Mouse (Mus musculus) induced T-regulatory cell, adult 2 months (primary cell): ENCODE measurements around the gene Ano6.
"Not testable (repeated sequence)": the region's sequence is repeated elsewhere in the genome, so short reads cannot be mapped to it uniquely, and the experiment has no call there.

Experiments
- DNase-seq: peaks from one replicate; pipeline ENCODE4 v3.0.0-alpha.2; 2012; ENCODE audit warnings: low read depth

The Ano6 gene

DNA sequence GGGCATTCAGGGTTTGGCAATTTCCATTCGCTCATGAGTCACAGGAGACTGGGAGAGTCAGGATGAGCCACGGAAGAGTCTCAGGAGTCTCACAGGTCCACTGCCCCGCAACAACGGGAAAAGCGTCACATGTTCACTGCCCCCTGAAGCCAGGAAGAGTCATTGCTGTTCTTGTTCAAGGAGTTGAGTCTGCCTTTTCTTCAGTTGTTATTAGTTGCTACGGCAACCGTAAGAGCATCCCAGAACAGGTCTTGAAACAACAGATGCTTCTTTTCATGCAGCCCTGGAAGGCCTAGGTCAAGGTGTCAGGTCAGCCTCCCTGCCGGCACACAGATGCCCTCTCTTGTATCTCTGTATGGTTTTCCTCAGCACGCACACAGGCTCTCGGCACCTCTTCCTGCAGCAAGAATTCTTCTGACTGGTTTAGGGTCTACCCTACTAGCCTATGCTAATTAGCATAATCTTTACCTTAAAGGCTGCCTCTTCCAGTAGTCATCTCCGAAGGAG lies 36.9 kb downstream of the Ano6 start:
- no peak for DNase-seq

DNA sequence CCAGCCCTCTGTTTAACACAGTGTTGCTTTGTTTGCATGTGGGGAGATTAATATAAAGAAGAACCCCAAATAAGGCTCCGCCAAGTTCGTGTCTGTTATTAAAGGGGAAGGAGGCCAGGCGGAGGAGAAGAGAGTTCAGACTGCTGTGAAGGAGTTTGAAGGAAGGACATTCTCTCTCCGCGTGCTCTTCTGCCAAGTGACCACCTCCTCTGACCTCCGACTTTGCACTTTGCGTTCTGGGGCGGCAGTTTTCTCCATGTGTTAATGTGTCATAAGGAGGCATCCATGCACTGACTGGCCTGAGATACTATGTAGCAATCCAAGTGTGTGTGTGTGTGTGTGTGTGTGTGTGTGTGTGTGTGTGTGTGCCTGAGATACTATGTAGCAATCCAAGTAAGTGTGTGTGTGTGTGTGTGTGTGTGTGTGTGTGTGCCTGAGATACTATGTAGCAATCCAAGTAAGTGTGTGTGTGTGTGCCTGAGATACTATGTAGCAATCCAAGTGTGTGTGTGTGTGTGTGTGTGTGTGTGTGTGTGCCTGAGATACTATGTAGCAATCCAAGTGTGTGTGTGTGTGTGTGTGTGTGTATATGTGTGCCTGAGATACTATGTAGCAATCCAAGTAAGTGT lies 37.5 kb downstream of the Ano6 start:
- DNase-seq, result not testable (repeated sequence)

DNA sequence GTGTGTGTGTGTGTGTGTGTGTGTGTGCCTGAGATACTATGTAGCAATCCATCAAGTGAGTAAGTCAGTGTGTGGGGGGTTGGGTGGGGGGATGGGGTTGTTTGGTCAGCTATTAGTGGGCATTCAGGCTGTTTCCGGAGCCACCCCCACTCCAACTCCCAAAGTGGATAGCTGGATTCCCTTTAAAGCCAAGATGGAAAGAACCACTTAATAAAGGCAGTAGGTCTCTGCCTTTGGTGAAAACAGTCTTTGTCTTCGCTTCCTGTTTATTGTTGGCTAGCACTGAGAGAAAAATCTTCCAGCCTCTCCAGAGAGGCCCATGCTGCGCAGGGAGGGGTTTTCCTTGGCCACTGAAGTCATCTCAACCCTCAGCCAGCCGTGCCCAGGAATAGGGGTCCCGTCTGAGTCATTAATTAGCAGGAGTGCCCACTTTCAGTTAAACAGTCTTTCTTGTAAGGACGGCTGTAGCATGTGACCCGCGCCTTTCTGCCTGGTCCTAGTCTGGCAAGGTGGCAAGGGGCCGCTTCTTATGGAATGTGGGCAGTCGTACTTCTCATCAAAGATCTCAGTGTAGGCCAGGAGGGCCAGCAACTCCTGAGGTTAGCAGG lies 38.1 kb downstream of the Ano6 start:
- no peak for DNase-seq

DNA sequence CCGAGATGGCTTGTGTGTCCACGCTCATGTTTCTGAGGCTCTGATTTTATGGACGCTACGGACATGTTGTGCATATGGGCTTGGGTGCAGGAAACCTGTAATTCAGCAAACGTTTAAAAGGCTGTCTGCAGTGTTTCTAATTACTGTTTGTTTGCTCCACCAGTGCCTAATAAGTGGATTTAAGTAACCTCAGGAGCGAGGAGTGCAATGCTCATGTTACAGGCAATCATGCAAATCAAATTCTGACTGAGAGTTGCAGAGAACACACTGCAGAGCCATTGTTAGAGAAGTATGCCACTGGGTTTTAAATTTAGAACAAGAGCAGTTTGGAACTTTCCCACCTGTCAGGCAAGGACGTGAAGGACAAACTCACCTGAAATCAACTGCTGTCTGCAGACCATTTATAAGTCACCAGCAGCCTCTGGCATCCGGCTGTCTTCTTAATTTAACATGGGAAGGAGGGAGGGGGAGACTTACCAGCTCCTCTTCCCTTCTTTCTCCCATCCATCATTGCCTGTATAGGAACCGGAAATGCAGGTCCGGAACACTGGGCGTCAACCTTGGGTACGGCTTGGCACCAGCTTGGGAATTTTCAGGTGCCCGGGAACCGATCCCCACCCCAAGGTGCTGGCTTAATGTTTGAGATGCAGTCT lies 39.0 kb downstream of the Ano6 start:
- no peak for DNase-seq

DNA sequence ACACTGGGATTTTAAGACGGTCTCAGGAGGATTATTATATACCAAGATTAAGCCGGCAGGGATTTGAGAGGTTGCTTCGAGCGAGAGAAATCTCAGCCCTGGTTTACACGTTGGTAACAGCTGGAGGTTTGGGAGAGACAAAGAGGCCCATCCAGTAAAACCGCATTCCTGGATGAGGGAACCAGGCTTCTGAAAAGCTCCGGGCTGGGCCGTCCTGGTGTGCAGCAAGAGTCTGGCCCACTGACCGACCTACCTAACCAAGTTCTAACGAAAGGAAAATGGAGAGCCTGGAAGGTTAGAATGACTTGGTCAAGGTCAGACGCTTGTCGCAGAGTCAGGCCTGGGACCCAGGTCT lies 39.5 kb downstream of the Ano6 start:
- DNase-seq, result no peak

DNA sequence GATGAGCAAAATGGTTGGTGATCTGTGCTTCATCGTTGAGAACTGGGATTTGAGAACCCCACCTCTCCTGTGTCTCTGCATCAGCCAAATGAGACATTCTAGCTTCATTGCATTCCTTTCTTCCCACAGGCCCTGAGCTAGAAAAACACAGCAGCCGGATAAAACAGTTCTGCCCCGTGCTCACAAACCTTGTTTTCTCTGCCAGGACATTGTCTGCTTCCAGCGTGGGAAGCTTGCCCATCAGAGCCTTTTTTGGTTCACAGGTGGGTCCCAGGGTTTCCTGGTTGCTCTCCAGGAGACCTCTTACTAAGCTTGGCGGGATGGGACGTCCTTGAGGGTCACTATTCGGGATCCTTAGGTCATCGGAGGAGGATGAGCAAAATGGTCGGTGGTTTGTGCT lies 42.6 kb downstream of the Ano6 start:
- DNase-seq, result no peak

DNA sequence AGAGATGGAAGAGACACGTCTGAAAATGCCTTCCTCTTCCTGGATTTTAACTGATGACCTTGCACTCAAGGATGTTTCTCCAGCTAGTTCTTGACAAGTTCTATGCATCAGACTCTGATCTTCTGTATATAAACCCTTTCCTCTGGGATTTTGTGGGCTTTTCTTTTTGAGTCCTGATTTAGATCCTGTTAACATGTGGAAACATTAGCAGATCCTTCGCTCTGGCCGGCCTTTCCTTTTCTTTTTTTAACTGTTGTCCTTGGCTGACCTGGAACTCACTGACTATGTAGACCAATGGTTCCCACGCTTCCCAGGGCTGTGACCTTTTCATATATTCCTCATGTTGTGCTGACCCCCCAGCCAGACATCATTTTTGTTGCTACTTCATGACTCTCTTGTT lies 45.4 kb downstream of the Ano6 start:
- DNase-seq, result no peak

DNA sequence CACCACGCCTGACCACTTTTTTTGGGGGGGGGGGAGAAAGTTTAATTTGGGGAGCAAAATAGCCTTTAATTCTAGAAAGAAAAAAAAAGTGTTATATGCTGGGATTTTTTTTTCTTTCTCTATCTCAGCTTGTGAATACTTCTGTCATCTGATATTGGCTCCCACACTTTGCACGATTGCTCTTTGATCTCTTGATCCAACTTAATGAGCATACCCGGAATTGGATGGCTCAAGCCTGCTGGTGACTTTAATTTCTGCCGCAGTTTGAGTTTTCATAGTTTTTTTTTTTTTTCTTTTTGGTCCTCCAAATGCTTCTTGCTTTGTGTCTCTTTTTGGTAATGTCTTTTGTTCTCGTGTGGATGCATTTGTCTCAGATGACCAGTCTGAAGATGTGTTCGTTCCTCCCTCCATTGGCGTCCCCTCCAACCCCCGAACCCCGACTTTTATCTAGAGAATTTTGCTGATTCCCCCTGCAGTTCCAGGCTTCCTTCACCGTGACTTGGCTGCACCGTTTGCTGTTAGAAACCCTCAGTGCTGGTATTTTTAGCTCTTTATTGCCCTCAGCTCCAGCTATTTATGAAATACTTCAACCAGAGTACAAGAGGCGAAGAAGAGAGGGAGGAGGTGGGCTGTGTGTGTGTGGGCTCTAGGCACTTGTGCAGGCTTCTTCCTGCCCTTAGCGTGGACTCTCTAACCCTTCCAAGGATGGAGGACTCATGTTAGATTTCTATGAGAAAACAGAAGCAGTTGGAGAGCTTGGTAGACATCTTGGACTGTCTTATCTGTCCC lies 46.2 kb downstream of the Ano6 start:
- no peak for DNase-seq

DNA sequence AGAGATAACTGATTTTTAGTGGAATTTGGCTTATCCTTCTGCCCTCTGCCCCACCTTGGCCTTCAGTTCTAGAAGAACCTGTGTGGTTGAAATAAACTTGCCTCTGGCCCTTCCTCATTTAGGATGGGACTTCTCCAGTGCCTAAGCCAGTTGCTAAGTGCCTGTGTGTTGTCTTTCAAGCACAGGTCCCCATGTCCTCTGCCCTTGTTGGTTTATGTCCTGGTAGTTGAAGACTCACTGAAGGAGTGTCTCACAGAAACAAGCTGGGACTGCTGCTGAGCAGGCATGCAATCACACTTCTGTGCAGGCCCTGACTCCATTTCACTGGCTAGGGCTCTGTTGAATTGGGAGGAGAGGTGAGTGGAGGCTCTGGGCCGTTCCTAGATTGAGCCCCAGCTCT lies 46.9 kb downstream of the Ano6 start:
- no peak for DNase-seq

DNA sequence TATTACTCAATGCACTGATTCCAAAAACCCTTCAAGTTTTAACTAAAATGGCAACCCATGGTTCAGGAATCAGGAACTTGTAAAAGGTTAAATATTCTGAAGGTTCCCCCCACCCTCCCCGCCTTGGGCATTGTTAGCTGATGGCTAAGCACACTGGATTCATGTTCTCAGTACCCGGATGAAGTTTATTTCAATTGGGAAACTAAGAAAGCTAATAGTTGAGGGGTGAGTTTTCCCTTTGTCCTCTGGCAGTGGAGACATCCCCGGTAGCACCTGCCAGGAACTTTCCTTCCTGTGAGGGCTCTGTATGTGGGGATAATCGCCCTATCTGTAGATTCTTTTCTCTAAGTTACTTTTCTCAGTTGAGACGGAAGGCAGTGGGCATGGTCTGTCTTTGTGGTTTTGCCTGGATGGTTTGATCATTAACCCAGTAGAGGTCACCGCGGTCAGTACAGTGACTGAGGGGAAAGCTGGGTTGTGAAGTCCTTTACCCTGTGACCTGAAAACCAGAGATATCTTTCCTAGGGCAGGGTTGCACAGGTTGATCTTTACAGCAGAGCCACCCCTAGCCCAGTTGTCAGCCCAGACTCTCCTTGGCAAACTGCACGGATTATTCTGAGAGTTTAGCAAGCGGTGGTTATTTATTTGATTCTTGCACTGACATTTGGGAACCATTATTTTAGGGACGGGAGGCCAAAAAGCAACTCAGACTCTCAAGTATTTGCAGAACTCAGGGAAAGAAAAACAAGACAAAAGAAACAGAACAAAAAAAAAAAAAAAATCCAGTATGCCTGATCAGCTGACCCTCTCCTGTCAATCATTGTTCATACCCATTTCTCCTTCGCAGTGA lies 47.8 kb downstream of the Ano6 start:
- no peak for DNase-seq

DNA sequence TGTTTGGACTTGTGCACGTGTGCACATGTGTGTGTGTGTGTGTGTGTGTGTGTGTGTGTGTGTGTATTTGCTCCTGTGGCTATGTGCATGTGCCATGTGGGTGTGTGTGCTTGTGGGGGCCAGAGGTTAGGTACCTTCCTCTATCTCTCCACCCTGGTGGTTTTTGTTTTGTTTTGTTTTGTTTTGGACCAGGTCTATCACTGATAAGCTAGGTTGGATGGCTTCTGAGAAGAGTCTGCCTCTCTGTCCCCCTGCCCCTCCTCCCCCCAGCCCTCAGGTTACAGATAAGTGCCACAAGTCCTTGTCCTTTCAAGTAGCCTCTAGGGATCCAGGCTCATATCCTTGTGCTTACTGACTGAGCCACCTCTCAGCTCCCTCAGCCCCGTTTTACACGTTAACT lies 49.1 kb downstream of the Ano6 start:
- DNase-seq, result no peak

DNA sequence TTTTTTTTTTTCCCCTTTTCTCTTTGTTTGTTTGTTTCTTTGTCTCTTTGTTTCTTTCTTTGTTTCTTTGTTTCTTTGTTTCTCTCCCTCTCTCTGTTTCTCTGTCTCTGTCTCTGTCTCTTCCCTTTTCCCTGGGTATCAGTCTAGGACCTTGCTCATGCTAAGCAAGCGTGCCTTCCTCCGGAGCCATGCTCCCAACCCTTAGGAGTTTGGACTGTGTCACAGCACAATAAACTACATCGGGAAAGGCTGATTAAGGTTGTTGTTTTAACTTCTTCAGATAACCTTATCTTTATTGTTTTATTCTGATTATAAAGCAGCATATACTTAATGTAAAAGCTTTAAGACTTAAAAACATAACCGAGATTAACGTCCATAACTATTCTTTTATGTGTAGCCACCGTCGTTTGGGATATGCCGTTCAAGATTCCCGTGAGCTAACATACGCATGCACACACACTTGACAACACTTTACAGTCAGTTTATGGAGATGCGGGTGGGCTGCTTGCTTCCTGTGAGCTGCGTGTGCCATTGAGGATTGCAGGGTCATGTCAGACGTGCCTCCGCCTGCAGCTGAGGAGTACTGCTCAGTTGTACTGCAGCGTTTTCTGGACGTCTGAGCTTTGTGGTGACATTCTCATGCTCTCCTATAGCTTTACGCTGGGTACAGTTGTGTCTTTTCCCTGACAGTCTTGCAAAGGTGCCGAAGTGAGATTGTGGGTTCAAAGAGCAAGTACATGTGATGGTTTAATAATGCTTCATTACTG lies 52.7 kb downstream of the Ano6 start:
- DNase-seq, result no peak

DNA sequence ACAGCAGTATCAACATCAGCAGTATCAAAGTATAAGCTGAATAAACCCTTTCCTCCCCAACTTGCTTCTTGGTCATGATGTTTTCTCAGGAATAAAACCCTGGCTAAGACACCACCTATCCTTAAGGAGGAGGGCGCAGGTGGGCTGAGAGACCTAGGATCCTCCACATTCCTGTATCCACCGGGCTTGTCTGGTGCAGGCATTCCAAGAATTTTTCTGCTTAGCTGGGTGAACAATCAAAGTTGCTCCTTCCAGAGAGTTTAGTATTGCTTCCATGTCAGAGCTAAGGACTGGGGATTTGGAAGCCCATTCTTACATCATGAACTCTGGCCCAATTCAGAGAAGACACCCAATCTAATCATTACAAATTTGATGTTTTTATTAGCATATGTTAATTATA lies 53.8 kb downstream of the Ano6 start:
- no peak for DNase-seq

DNA sequence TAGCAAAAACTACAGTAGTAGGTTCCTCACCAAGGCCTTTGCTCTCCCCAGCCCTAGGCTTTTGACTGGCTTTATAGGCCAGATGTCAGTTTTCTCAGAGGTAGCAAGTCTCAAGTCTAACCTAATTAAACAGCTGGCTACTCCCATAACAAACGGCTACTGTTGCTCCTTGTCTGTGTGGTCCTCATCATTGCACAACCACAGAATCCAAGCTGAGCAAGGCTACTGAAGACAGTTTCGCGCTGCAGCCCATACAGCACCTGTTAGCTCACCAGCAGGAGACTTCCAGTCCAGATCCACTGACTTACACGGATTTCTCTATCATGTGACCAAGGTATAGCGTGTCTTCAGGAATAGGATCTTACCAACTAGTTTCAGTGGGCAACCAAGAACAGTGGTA lies 55.5 kb downstream of the Ano6 start:
- DNase-seq, result no peak

DNA sequence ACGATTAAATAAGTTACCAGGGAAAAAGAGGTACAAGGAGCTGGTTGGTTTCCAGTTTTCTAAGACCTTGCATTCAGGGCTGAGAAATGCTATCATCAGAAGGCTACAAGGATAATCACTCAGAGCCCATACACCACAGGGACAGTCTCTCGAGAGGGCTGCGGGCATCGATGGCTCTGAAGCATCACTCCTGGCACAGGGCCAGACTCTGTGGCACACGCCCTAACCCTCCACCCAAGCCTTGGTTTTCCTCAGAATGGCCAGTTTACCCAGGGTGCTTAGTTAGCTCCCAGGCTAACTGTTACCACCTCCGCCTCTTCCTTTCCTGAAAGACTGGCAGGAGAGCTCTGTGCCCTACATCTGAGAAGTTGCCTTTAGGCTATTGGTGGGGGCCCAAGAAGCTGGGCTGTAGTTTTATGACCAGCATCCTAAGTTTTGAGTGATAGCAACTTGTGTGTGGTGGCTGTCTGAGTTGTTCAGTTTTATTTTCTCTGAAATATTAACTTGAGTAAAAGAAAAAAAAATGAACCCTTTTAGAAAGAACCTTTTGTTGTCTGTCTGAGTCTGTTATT lies 57.9 kb downstream of the Ano6 start:
- peak; percentile 10 for DNase-seq

DNA sequence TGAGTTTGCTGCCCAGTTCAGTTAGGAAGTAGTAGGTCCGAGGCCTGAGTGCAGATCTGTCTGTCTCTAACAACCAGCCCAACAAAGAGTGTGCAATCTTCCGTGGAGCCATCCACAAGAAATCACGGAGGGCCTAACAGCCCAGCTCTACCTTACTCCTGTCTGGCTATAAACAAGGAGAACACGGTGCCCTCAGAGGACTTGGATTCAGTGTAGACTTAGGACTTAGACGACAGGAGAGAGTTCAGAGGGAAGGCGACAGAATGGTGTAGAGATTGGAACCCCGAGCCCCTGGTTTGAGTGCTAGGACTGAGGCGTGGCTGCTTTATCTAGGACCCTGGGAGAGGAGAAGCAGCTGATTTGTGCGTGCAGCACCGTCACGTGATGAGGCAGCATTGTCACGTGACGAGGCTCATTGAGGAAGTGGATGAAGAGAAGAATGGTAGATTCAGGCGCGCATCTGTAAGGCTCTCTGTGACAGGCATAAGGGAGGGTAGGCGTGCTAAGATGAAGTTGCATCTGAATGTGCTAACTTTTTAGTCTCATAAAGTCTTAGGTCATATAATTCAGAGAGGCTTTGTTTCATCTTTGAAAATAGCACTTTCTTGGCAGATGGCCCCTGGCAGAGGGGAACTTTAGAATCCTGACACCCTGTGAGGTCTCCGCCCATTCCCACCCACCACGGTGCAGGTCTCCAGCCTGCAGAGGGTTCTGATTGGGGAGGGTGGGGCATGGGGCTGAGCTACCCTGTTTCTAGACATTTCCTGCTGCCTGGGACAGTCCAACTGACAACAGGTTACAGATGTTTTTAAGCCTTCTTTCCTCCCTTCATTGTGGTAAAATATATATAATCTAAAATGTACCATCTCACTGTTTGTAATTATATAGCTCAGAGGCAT lies 59.1 kb downstream of the Ano6 start:
- peak; percentile 50 for DNase-seq

DNA sequence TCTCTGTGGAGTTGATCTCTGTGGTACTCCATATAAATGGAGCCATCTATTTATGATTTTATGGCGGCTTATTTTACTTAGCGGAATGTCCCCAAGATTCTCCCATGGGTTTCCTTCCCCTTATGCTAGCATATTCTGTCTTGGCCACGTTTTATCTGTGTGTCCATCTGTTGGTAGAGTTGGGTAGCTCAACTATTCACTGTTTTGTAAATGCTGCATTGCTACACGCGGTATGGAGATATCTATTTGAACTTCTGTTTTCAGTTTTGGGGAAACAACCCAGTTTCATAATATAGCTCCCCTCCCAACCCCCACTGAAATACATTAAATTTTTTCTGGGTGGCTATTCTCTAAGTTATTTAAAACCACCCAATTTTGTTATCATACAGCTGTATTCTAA lies 59.9 kb downstream of the Ano6 start:
- DNase-seq, result peak; percentile 10

DNA sequence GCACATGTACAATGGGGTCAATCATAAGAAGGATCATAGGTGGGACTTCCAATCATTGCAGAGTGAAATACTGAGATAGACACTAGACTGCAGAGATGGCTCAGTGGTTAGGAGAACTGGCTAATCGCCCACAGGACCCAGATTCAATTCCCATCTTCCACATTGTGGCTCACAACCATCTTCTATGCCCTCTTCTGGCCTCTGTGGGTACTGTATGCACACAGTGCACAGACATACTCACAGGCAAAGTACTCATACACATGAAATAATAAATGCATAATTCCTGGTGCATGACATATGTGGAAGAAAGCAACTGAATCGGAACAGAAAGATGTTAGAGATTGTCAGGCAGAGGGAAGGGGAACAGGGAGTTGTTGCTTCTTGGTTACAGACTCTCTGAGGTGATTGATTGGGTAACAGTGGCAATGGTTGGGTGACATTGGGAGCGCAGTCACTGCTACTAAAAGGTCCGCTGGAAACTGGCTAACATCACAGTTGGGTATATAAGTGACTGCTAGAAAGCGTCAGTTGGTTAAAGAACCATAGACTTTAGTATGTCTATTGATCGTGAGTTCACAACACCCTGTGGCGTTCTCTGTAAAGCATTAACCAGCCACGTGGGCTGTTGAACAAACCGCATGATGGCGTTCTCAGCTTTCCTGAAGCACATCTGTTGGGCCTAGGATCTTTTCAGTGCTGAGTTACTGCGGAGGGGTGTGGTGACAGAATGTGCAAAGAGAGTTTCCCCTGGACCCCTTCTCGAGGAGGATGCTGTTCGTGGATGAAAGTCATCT lies 64.6 kb downstream of the Ano6 start:
- DNase-seq, result no peak

DNA sequence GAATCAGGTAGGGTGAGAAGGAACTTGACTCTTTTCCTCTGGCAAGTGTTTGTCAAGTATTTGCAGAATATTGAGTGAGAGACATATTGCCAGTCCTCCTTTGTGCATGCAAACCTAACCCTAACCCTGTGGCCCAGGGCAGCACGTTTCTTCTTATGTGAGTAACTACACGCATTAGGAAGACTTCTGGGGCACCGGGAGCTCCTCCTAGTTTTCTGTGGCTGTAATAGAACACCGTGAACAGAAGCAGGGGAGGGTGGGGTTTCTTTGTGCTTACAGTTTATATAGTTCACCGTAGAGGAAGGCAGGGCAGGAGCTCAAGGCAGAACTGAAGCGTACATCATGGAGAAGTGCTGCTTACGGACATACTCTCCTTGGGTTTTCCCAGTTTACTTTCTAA lies 65.3 kb downstream of the Ano6 start:
- DNase-seq, result no peak
